Mouse (Mus musculus): ENCODE measurements around the gene Mfsd11.
"Not testable (repeated sequence)": the region's sequence is repeated elsewhere in the genome, so short reads cannot be mapped to it uniquely, and the experiment has no call there.

The Mfsd11 gene

DNA sequence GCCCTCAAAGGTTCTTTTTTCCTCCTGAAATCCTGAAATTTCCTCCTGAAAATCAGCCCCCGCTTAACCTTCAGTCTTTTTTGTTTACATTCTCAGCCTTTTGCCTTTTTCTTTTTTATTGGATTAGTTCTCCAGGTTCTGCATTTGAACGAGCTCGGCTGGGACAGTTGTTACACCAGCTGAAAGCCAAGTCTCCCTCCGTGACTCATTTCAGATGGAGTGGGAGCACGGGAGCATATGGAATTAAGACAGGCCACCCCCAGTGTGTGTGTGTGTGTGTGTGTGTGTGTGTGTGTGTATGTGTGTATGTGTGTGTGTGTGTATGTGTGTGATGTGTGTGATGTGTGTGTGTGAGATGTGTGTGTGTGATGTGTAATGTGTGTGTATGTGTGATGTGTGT lies 29.2 kb downstream of the Mfsd11 start:
- DNase-seq (ENCODE audit: low read depth, low spot score): no peak

DNA sequence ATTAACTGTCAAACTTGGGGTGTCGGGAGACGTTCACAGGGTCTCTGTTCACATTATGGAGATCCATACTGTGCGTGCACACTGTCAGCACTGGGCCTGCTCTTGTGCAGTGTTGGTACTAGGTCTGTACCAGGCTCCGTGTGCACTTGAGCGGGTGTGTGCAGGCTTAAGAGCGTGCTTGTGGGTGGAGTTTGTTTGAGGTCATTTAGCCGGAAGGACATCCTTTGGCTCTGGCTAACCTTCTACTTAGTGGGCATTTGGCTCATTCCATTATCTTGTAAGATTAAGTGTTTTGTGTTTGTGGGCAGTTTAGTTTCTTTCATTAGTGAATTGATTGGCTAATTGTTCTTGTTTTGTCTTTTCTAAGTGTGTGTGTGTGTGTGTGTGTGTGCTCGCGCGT lies 30.2 kb downstream of the Mfsd11 start:
- DNase-seq (ENCODE audit: low read depth, low spot score): no peak

DNA sequence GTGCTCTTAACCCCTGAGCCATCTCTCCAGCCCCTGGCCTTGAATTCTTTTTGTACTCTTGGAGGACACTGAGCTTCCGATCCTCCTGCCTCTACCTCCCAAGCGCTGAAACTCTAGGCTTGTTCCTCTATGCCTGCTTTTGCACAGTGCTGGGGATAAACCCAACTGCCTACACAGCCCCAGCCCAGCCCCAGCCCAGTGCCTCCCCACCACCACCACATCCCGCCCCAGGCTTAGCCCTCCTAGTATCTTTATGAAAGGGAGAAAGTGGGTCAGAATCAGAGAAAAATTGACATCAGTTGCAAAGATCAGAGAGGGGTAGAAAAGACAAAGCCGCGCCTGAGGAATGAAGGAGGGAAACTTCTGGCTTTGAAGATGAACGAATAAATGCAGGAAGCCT lies 31.8 kb downstream of the Mfsd11 start:
- DNase-seq (ENCODE audit: low read depth, low spot score): no peak

DNA sequence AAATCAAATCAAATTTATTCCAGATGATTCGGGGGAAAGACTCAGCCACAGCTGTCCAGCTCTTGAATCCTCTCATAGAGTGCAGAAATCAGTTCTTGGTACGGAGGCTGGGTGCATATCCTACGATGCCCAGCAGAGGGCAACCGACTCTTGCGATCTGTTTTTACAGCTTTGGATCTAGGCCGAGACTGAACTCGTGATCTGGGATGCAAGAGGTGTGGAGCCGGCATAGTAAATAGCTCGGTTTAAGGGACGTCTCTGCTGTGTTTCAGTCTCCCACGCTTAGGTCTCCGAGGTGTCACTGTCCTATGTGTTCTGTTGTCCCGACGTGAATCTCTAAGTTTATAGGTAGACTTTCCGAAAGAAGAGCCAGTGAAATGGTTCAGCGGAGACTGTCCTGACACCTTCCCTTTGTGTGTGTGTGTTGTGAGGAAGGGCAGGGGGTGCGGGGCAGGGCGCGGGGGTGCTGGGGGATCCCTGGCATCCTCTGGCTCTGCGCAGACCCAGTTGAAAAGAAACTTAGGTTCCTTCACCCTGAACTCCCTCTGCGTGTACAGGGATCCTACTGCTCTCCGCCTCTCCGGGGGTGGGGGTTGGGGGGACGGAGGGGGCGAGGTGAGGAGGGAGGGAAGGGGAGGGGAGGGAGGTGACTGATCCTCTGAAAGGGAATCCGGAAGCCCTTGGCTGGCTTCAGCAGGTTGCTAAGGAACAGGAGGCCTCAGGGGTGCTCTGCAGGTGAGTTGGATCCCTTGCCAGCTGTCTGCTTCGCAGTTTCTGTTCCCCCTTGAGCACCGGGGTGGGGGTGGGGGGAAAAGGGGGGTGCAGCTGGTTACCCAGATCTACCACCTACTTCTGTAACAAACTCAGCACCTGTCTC lies 33.3 kb downstream of the Mfsd11 start:
- no peak for DNase-seq (ENCODE audit: low read depth, low spot score)

DNA sequence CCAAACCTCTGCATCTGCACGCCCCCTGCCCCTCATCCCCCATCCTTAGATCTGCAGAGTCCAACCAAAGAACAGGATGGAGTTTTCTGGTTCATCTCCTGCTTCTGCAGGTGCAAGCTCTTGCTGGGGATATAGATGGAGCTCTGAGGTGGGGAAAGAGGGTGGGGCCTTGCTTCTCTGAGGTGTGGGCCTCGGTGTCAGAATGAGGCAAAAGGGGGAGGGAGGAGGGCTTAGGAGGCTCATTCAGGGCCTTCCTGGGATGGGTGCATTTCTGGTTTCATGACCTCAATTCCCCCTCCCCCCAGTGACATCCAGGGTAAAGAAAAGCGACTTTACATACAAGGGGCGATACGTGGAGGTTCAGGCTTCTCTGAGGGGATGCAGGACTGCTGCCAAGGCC lies 34.9 kb downstream of the Mfsd11 start:
- DNase-seq (ENCODE audit: low read depth, low spot score): no peak

DNA sequence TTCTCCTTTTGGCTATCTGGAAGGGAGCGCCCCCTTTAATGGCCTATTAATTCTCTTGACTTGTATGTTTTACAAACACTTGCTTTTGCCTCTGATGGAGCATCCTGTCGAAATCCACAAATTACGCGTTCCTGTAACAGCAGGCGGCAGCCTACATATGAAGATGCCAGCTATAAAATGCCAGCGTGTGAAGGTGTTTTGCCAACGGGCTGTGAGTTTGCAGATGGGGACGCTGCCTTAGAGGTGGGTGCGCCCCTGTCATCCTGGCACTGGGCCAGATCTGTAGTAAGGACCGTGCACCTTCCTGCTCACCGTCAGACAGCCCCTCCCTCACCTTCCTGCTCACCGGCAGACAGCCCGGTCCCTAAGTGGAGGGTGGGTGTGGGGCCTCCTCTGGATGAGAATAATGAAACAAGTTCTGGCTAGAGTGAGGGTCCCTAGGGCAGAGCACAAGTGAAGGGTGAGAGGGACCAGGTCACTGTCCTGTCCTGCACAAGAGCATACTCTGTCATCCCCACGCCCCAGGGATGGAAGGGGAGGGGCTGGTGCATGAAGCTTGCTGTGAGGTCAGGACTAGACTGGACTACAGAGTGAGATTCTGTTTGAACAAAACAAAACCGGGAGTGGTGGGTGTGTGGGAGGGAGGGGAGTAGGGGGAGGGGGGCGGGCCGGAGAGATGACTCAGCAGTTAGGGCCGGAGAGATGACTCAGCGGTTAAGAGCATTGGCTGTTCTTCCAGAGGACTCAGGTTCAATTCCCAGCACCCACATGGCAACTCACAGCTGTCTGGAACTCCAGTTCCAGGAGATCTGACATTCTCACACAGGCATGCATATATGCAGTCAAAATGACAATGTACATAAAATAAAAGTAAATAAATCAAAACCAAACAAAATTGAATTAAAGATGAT lies 41.5 kb downstream of the Mfsd11 start:
- DNase-seq (ENCODE audit: low read depth, low spot score): no peak

DNA sequence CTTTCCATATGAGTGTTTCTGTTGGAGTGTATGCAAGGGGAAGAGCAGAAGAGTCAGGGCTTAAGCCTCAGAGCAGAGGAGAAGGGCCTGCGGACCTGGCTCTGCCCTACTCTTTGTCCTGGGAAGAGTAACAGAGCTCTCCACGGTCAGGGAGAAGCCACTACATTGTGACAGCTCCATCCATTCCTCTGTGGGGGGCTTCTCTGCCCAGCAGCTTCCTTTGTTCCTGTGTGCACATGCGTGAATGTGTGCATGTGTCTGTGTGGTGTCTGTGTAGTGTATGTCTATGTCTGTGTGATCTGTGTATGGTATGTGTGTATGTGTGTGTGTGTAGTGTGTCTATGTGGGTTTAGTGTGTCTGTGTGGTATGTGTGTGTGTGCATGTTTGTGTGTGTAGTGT lies 43.2 kb downstream of the Mfsd11 start:
- DNase-seq (ENCODE audit: low read depth, low spot score): no peak

DNA sequence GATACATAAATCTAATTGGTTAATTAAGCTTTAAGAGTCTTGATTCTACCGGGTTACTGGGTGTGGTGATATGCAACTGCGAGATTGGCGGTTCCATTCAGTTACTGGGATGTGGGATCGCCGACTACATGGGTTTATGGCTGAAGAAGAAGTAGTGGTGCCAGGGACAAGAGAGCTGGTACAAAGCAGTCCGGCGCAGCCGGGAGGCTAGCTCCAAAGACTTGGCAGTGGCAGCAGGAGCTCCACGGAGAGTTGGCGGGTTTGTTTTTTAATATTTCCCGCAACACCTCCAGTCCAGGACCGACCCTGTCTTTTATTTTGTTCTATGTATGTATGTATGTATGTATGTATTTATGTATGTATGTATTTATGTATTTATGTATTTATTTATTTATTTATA lies 47.0 kb downstream of the Mfsd11 start:
- no peak for DNase-seq (ENCODE audit: low read depth, low spot score)

DNA sequence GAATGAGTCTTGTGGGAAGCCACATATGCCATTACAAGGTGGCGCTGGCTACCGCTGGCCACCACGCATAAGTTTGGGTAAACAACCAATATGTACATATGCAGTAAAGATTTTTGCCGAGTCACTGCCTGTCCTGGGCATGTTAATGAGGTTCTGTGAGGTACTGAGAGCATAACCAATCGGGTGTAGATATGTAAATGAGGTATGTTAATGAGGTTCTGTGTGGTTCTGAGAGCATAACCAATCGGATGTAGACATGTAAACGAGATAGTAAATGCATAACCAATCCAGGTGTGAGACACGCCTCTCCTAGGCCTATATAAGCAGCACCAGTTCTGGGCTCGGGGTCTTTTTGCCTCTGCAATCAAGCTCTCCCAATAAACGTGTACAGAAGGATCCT lies 50.3 kb downstream of the Mfsd11 start:
- DNase-seq (ENCODE audit: low read depth, low spot score): not testable (repeated sequence)

DNA sequence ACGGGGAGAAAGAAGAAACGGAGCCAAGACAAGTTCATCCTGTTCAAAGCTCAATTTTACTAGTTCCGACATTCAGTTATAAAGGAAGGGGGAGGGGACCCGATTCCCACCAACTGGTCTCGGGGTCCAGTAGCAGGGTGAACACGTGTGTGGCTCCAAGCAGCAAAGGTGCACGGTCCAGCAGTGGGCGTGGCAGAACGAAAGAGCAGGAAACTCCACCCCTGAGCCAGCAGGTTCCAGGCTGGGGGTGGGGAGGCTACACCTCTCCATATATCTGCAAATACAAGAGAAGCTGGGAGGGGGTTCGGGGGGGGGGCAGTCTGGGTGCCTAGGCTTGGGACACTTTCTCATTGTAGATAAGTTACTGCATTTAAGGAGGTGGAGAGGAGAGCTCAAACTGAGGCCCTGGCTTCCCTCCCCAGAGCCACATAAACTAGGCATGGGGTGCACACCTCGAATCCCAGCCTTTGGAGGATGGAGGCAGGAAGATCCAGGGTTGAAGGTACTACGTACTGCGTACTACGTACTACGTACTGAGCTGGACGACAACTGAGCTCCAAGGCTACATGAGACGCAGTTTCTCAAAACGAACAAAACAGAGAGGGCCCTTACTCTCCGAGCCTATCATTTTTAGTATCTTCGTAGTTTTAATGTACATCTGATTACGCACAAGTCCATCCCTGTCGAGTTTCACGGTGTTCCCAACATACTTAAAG lies 53.7 kb downstream of the Mfsd11 start:
- DNase-seq (ENCODE audit: low read depth, low spot score): no peak

DNA sequence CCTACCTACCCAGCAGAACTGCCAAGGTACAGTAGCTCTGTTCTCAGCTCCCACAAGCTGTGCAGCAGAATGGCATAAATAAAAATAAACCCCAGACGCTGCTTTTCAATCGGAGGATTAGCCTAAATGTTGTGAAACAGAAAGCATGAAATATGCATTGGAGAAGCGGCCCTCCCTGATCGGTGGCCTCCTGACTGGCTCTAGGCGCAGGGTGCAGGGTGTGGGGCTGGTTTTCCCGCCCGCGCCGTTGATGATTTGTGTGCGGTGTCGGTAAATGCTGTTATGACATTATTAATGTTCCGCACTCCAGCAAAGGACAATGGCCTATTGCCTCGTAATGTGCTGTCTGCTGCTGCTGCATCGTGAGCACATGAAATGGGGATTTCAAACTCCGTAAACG lies 61.3 kb downstream of the Mfsd11 start:
- no peak for DNase-seq (ENCODE audit: low read depth, low spot score)

DNA sequence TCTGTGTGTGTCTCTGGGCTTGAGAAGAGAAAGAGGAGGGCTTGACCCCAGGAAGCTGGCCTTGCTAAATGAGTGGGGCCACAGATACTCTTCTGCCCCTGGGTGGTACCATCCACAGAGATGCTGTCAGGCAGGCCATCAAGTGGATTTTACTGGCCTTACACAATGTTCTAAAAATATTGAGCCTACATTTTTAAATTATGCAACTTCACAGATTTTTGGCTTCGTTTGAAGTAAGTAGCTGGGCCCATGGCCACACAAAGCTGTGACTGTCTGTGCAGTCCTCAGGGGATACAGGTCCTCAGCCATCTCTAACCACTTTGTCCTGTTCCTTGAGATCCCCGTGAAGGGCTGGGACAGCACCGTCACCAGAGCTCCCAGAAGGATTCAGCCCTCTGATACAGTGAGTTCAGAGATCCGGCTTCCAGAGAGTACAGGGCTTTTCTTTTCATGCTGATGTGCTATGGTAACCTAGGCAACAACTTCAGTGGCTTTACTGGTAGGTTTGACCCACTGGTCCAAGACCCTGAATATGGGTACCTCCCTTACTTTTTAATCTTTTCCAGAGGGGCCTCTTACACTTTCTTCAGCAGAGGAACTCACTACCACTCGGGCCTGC lies 62.1 kb downstream of the Mfsd11 start:
- no peak for DNase-seq (ENCODE audit: low read depth, low spot score)

DNA sequence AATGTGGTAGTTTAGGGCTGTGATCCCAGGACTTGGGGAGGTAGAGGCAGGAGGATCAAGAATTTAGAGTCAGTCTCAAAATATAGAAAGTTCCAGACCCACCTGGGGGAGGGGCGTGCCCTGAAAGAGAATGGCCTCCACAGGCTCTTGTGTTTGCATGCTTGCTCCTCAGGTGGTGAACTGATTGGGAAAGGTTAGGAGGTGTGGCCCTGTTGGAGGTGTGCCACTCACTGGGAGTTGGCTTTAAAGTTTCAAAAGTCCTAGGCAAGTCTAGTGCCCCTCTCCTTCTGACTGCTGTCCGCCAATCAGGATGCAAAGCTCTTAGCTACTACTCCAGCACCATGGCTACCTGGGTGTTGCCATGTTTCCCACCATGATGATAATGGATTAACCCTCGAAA lies 63.0 kb downstream of the Mfsd11 start:
- DNase-seq (ENCODE audit: low read depth, low spot score): no peak

DNA sequence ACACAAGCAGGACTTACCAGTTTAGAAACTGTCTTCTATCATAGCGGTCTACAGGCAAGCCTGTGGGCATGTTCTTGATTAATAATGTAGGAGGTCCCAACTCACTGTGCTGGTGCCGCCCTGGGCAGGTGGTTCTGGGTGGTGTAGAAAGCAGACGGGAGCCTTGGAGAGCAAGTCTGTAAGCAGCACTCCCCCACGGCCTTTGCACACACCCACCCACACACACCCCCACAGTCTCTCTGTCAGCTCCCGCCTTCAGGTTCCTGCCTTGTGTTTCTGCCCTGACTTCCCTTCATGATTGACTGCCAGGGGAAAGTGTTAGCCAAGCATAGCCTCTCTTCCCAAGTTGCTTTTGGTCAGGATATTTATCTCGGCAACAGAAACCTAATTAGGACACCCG lies 65.1 kb downstream of the Mfsd11 start:
- DNase-seq (ENCODE audit: low read depth, low spot score): no peak

DNA sequence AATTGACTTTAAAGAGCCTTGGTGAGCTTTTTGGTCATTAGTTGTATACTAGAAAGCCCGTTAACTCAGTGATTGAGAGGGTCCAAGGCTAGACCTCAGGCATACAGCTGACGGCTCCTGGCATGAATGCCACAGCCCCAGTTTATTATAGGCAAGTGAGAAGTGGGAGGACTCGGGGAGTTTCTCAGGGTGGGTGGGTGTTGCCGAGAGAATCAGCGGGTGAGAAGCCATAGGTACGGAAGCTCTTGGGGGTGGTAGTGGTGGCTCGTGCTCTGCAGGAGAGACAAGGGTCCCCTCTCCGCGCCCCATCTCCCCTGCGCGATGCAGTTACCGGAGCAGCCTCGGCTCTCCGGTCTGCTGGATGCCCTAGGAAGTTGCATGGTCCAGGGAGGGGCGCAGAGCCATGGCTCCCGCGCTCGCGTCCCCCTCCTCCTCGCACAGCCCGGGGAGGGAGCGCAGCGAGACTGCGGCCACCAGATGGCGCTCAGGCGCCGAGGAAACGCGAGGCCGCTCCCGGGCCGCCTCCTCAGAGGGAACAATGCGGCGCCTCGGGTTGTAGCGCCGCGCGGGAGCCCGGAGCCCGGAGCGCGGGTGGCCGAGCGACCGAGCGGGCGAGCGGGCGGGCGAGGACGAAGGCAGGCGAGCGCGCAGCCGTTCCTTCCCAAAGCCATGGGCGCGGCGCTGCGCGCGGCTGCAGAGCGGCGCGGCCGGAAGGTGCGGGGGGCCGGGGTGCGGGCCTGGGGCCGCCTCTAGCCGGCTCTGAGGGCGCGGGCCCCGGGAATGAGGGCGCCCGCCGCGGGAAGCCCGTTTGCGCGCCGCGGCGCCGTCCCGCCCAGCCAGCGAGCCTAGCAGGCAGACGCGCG lies 66.3 kb downstream of the Mfsd11 start, which contains the start of gene Mgat5b:
Gene Mgat5b, plus strand, starts transcription at position 541 of the 863 bp plus-strand sequence.
- no peak for DNase-seq (ENCODE audit: low read depth, low spot score)

DNA sequence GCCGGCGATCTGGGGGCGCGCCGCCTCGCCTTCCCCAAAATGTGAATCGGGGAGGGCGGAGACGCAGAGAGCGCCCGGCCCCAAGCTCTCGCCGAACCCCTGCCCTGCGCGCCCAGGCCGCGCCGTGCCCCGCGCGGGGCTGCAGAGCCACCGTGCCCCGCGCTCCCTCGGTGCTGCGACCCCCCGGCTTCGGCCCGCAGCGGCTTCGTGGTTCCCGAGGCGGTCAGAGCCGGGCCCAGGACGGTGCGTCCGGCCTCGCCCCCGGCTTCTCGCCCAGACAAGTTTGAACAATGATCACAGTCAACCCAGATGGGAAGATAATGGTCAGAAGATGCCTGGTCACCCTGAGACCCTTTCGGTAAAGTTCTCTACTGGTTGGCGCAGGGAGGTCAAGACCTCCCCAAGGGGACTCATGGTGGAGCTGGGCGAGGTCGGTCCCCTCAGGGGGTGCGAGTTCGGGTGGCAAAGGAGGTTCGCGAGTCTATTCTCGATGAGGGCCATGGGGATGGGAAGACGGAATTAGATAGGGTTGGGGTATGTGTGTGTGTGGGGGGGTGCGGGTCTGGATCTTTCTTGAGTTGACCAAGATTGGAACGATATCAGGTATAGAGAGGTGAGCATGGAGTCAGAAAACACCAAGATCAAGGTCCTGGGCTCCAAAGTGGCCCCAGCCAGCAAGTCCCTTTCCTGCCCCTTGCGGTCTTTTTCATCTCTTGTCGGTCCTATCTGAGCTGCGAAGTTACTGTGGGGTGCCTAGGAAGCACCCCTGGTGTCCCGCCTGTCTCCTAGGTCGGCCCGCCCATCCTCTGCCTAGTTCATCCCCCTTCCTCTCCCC lies 67.2 kb downstream of the Mfsd11 start:
- no peak for DNase-seq (ENCODE audit: low read depth, low spot score)

DNA sequence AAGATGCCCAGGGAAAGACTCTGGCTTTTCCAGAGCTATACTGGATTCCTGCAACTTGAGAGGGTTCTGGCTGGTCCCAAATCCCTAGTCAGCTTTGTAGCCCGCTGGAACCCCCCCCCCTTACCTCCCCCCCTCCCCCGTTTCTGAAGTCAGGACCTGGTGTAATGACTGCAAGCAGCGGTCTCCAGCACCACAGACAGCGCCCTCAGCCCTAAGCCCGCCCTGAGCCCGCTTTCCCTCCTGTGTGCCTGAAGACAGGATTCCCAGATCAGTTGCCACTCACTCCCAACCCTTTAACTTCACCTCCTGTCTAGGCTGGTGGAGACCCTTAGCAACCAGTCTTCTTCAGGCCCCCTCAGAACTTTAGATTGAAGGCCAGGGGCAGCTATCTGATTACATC lies 68.5 kb downstream of the Mfsd11 start:
- no peak for DNase-seq (ENCODE audit: low read depth, low spot score)

DNA sequence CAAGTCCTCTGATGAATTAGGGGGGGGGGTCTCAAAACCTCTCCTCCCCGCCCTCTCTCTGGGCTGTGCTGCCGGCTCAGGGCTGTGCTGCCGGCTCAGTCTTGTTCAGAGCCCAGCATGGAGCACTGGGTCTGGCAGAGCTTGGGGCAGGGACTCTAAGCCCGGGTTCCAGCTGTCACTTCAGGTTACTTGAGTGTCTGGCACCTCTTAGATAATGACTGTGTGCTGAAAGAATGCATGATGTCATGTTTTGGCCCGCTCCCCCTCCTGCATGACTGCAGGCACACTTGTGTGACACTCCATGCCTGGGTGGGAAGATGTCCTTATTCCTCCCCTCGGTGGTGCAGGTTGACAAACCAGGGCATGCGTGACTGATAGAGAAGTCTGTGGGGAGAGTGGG lies 69.8 kb downstream of the Mfsd11 start:
- no peak for DNase-seq (ENCODE audit: low read depth, low spot score)

All from telencephalon, adult 2 months (tissue).